Mouse (Mus musculus) heart, adult 18-20 months (tissue): ENCODE results near the gene Sfxn3. TPM values are rescaled to one million over a fixed set of nuclear protein-coding genes. Genes with fewer than 3 reads are reported as not detected.
"Not testable (repeated sequence)": the region's sequence is repeated elsewhere in the genome, so short reads cannot be mapped to it uniquely, and the experiment has no call there.

Experiments used
- DNase-seq, 2 experiments: peaks; one replicate each; pipeline ENCODE4 v3.0.0; 2021 to 2022; ENCODE audit warnings: mixed read lengths in 1 of 2
- total RNA-seq, 2 experiments: library from RNA; stranded (reverse); gene quantifications; 2 replicates each; pipeline ENCODE4 v1.2.3; 2021

Sfxn3 gene
- total RNA-seq, 2 experiments from 2014 or later = 7.8 to 8.9 TPM

DNA sequence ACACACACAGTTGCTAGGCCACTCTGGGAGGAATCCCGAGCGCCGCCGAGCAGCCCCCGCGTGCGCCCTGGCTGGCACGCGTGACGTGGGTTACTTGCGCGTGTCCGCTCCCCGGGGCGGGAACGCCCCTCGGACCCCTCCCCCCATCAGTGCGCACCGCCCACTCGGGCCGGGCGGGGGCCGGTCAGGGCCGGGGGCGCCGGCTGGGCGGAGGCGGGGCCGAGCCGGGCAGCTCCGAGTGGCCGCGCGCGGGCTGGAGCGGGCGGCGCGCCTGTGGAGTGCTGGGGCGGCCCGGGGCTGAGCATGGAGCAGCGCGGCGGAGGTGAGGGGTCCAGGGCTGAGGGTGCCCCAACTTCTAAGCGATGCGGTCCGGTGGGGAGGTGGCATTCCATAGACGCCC, 29.4 kb upstream of the Sfxn3 start:
- DNase-seq = peak; percentile 88 to 94

DNA sequence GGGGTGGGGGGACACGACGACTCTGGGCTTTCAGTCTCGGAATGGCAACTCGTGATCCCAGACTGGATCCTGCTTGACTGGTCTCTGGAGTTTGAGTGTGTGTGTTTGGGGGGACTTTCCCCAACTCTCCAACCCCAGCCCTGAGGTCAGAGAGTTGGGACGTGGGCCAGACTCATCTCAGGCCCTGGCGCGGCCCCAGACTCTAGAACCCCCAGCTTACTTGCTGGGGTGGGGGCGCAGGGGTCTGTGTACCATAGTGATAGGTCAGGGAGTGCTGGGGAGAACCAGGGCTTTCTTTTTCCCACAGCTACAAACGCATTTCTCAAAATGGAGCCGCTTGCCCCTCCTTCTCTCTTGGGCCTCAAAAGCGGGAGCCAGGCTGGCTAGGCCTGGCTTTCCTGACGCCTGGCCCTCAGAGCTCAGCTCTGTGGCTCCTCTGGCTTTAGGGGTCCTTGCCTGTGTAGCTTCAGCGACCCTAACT, 28.9 kb upstream of the Sfxn3 start:
- DNase-seq = peak; percentile 49 to 70

DNA sequence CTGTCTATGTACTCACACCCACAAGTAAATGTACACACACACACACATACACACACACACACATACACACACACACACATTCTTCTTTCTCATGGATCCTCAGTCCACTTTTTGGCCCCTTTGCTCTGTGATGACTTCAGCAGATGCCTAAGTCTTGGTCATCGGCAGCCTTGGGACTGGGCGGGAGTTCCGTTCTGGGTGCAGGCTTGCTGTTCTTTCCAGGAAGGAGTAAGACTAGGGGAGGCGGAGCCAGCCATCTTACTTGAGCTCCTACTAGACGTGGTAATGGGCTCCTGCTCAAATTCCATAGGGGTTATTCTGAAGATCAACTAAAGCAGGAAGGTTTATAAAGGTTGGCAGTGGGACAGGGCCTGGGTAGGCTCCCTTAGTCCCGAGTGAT, 27.0 kb upstream of the Sfxn3 start:
- DNase-seq = peak; percentile 81 to 89

DNA sequence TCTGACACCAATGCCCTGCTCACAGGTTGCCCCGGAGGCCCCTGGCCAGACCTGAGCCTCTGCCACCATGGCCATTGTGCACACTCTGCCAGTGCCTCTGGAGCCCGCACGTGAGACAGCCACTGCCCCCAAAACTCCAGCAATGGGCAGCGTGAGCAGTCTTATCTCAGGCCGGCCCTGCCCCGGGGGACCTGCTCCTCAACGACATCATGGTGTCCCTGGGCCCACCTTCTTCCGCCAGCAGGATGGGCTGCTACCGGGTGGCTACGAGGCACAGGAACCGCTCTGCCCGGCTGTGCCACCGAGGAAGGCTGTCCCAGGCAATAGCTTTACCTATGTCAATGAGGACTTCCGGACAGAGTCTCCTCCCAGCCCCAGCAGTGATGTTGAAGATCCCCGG, 25.9 kb upstream of the Sfxn3 start:
- peak in 1 of 2 experiments; percentile 26 for DNase-seq

DNA sequence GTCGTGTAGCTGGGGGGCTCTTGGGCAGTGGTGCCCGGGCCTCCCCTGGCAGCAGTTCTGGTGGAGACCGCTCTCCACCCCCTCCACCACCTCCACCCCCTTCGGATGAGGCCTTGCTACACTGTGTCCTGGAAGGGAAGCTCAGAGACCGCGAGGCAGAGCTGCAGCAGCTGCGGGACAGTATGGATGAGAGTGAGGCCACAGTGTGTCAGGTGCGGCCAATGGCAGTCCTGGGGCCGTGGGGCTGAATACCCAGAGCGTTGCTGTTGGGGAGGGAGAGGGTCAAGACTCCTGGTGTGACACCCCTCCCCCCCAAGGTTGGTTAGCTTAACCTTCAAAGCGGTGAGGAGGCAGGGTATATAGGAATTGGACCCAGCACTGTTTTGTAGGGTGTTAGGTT, 23.3 kb upstream of the Sfxn3 start:
- DNase-seq = peak in 1 of 2 experiments; percentile 11

DNA sequence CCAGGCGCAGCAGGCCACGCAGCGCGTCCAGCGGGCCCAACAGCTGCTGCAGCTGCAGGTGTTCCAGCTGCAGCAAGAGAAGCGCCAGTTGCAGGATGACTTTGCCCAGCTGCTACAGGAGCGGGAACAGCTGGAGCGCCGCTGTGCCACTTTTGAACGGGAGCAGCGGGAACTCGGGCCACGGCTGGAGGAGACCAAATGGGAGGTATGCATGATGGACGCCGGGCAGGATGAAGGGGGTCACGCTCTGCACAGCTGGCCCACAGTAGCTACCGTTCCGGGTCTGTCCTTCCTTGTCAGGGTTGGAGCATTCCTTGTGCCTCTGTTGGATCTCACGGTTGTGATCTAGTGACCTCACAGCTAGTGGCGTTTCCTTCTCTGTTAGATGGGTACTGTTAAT, 22.5 kb upstream of the Sfxn3 start:
- DNase-seq = no peak

DNA sequence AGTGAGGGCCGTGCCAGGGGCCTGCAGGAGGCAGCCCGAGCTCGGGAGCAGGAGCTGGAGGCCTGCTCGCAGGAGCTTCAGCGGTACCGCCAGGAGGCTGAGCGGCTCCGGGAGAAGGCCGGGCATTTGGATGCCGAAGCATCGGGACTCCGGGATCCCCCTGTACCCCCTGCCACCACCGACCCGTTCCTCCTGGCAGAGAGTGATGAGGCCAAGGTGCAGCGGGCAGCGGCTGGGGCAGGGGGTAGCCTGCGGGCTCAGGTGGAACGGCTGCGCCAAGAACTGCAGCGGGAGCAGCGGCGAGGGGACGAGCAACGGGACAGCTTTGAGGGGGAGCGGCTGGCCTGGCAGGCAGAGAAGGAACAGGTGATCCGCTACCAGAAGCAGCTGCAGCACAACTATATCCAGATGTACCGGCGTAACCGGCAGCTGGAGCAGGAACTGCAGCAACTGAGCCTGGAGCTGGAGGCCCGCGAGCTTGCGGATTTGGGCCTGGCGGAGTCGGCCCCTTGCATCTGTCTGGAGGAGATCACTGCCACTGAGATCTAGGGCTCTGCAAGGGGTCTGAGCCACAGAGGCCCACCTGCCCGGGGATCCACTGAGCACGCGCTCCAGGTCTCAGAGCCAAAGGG, 21.2 kb upstream of the Sfxn3 start:
- DNase-seq = peak in 1 of 2 experiments; percentile 9

DNA sequence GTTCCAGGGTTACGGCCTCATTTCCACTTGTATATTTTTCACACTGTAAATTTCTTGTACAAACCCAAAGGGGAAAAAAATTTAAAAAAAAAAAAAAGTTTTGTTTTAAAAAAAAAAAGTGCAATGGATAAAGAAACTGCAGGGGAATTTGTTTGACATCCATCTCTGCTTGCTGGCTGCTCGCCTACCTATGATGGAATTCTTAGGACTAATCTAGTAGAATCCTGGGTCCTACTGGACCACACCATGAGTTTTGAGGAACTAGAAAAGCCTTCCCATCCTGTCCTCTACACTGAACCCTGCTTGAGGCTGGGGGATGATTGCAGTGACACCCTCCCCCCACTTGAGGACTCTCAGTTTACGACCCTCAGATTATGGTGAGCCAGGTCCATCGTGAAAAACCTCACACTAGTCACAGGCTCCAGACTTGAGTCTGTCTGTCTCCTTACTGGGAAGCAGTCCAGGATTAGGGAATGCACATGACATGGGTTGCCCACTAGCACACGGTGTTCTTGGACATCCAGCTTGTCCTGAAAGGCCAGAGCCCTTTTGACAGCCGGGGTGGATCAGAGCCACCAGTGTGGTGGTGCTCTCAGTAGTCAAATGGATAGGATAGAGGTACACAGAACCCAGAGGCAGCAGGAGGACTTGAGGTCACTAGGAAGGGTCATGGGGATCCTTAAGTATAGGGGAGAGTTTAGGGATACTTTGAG, 20.2 kb upstream of the Sfxn3 start:
- peak; percentile 72 to 75 for DNase-seq

DNA sequence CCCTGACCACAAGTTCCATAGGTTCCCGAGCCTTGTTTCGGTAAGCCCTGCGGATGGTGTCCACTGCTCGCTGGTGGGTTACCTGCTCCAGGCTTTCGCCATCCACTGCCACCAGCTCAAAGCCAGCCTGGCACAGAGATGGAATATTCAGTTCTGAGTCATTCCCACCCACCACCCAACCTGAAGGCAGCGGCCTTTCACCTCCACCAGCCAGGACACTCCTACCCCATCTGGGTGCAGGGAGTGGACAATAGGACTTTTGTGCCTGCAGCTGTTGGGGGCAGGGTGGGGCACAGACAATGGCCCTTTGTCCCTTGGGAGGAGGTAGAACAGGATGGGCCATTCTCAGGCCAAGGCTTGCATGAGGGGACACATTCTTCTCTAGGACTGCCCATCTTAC, 19.5 kb upstream of the Sfxn3 start:
- peak in 1 of 2 experiments; percentile 32 for DNase-seq

DNA sequence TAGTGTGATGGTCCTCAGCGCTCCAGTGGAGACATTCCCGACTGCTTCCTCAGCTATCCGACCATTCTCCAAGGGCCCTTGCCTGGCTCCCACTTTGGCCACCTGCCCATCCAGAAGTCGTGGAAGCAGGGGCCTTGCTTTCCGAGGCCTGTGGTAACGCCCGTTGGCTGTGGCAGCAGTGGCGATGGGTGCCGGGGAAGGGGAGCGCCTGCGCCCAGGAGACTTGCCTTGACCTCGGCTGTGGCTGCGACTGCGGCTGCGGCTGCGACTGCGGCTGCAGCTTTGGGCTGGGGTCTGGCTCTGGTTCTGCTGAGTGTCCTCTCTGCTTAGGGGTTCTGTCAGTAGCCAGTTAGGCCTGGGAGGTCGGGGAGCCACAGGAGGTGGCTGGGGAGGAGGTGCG, 18.6 kb upstream of the Sfxn3 start:
- peak in 1 of 2 experiments; percentile 13 for DNase-seq

DNA sequence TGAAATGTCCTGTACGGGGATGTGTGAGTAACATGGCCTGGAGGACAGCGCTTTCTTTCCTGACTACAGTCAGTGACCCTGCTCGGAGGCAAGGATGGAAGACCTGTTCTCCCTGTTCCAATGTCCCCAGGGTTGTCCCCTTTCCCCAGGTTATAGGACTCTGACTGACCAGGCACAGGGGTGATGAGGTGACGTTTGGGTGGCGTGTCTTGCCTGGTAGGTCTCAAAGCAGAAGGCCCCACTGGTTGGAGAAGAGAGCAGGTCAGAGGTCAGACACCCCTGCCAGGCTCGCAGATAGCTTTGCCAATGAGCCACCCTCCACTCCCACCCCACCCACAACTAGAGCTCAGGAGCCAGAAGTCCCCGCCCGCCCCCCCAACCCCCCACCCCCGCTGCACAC, 17.7 kb upstream of the Sfxn3 start:
- DNase-seq = no peak

DNA sequence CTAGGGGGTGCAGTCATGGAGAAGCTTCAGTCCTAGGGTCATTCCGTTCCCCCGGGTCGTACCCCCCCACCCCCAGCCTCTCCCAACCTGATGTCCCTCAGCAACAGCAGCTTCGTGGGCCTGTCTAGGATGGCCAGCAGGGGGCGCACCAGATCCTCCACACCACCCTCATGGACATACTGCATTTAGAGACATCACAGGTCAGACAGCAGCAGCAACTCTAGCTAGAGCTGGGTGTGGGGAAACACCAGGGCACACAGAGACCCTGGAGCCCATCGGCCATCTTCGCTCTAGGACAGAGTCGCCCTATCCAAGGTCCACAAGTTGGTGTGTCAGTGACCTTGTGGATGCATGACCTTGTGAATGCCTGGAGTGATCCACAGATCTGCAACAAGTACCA, 17.2 kb upstream of the Sfxn3 start:
- peak in 1 of 2 experiments; percentile 78 for DNase-seq

DNA sequence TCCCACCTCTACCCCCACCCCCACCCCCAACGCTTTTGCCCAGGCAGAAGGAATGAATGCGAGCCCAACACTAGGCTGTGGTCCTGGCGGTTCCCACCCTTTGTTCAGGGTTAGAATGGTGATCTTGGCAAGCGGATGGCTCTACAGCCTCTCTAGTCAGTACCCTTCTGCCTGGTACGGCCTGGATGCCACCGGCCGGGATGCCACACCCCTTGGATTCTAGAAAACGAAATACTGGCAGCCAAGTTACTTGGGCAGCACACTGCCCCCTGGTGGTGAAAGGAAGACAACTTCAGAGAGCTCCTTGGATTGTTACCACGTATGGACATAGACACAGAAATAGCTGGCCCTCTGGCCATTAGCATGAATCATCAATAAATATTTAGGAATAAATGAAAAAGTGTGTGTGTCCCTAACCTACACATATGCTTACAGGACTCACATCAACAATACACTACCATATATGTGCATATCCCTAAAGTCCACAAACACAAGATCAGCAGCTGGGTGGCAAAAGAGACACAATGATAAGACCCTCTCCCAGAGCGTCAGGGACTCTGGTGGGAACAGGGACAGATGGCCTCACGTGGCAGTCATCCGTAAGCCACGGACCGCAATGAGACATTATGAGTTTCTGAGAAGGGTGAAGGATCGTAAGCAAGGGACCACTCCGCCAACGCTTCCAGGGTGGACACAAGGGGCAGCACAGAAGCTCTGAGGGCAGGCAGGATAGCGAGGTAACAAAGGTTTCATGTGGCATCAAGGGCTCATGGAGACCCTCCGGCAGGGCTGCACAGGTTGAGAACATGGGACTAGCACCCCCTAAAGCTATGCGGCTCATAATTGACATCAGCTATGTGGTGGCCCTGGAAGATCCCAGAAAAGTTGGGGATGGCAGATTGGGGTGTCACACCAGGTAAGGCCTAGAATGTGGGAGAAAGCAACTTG, 16.3 kb upstream of the Sfxn3 start:
- DNase-seq = peak; percentile 86 to 88

DNA sequence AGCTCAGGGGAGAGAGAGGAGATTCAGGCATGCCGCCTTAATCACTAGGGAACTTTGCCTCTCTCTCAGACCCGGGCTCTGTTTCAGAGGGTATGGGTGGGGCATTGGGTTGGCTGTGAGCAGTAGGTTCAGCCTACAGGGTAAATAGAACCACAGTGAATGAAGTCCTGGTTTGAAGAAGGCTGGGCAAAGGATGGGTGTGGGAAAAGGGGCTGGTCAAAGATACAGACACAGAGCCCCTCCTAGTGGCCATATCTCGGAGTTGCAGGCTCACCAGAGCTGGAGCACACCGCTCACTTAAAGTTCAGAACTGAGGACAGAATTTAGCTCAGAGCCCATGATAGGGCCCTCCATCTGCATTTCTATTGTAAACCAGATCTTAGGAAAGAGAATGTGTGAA, 15.5 kb upstream of the Sfxn3 start:
- DNase-seq = peak; percentile 75 to 88

DNA sequence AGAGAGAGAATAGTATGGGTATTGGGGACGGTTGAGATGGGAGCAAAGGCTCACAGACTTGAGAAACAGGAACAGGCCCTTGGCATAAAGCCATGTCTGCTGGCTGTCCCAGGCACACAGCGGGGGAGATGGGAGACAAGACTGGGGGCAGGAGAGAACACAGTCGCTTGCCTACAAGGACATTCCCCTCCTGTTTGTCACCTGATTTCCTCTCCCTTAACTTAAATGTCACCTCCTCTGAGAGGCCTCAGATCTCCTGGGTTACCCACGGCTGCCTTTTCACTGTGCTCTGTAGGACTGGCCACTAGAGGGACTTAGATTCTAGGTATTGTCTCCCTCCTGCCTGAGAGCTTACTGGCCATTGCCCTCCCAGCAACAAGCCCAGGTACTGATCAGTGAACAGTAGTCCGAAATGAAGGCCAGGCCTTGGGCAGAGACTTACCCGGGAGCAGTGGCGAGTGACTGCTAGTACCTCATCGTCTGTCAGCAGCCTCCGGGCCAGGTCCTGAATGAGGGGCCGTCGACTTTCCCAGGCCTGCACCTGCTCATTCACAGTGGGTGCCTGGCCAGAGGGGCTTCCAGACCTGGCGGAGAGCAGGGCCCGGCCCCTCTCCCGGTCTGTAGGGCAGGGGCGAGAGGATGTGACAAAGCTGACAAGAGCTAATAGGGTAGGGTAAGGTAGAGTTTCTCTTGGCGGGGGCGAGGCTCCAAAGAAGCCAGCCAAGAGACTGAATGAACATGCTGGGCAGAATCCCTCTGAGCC, 14.6 kb upstream of the Sfxn3 start:
- peak in 1 of 2 experiments; percentile 45 for DNase-seq

DNA sequence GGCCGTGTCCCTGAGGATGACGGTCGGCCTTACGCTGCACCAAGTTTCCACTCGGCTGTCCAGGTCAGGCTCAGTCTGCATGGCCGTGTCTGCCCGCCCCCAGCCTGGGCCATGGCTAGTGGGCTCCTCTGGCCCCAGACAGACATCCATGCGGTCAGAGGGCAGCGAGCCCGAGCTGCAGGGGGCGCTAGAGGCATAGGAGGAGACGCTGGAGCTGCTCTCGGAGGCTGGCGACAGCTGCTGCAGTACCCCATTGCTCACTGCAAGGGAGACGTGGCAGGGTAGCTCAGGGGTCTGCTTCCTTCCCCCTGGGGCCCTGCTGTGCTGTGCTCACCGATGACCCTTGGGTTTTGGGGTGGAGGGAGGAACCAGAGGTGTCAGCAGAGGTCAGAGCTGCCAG, 10.4 kb upstream of the Sfxn3 start:
- peak in 1 of 2 experiments; percentile 59 for DNase-seq

DNA sequence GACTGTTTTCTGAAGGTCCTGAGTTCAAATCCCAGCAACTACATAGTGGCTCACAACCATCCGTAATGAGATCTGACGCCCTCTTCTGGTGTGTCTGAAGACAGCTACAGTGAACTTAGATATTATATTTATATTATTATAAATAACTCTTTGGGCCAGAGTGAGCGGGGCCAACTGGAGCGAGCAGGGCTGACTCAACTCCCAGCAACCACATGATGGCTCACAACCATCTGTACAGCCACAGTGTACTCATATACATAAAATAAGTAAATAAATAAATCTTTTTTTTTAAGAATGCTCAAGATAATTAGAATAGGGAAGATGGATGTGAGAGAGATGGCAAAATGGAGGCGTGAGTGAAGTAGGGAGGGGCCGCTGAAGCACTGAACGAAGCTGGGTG, 9.1 kb upstream of the Sfxn3 start:
- DNase-seq = not testable (repeated sequence)

DNA sequence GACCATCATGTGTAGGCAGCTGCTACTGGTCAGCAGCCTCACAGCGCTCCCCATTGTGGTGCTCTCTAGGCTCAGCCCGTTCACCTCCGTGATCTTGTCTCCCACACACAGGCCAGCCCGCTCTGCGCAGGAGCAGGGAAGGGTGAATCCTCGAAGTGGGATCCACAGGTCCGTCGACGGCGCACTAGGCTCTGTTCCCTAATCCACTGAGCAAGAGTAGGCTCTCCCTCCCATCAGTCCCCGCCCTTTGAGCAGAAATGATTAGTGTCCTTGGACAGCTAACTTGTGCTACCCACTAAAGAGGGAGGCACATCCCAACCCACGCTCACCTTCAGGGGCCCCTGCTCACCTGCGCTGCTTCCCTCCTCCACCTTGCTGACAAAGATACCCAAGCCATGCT, 7.1 kb upstream of the Sfxn3 start:
- DNase-seq = no peak

DNA sequence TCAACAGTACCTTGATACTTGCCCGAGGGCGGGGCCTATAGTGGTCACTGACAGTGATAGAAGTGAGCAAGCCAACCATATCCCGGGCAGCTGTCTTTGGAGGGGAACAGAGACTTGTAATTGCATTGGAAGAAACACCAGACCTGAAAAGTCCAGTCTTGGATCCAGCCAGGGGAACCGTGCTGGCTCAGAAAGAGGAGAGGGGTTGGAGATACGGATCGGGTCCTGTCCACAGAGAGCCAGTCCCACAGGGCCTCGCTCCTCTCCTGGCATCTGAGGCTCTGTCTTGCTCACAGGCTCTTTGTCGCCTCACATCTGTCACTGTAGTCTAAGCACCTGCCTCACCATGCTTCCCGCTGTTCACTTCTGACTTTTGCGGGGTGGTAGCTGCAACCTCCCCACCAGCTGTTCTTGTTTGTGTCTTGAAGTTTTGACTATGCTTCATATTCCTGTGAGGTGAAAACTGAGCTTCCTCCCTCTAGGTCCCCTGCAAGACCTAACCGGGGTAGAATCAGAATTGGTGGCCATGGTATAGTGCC, 2.8 kb upstream of the Sfxn3 start:
- DNase-seq = no peak

DNA sequence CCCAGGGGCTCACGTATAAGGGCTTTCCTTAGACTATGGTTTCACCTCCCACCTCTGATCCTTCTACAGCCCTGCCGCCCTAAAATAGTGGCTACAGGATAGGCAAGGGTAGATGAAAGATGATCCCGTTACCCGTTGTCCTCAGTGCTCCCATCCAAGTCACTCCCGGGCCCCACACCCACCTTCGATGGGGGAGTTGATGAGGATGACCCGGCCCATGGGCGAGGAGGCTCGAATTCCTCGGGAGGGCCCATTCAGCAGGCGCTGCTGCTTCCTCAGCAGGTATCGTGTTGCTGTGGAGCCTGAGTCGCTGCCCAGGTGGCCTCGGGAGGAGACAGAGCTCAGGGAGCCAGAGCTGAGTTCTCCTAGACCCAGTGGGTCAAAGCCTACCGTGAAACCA, 2.1 kb upstream of the Sfxn3 start:
- no peak for DNase-seq

DNA sequence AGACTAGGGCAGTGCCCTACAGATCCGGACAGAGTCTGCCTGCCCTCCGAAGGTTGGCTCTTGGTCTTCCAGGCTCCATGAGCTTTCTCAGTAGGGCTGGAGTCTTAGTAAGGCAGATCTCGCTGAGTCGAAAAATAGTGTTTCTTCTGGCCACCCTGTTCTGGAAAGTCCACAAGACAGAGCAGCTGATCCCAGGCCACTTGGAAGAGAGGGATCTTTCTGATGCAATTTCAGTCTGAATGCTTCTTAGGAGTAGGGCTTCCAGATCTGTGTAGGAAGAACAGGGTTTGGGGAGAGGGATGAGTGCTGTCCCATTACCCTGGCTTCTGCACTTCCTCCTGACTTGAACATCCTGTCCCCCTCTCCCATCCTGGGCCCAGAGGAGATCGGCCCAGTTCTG, 1.7 kb upstream of the Sfxn3 start, which contains the start of gene Pdzd7:
Gene Pdzd7, minus strand, starts transcription at position 67 of the 400 bp plus-strand sequence.
- no peak for DNase-seq
